Mouse (Mus musculus): Measurements from ENCODE around the gene 1700001P01Rik.

DNA sequence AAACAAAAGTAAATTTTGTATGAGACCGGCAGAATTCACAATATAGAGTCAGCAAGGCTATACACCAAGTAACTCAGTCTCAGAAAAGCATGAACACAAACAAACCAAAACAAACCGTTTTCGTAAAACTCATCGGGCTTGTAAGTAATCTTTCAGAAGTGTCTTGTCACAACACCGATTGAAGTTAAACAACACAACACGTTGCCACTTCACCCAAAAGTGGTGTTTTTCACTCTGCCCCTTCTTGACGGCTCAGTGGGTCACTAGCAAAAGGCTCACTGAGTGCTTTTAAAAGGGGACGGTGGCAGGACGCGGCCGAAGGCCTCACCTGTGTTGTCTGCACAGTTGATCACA is 5.7 kb upstream of the 1700001P01Rik start:
- TF ChIP-seq CTCF (IDR thresholded peaks at IDR 0.05; ENCODE audit: low read depth) = no peak
- no peak for TF ChIP-seq EP300 (IDR thresholded peaks at IDR 0.05; ENCODE audit: low read depth)
